Mouse (Mus musculus): Measurements from ENCODE around the gene Wars2. TPM values are rescaled to one million over a fixed set of nuclear protein-coding genes. Genes with fewer than 3 reads are reported as not detected.

Wars2 gene
- total RNA-seq (2023): 9.1 to 10.9 TPM (median 10.1 TPM) in 4 replicates

GRCm38 (mm10) chr3:99140940-99141854, at the start of gene Wars2:
Gene Wars2 (plus strand): TSS chr3:99141068.

DNA sequence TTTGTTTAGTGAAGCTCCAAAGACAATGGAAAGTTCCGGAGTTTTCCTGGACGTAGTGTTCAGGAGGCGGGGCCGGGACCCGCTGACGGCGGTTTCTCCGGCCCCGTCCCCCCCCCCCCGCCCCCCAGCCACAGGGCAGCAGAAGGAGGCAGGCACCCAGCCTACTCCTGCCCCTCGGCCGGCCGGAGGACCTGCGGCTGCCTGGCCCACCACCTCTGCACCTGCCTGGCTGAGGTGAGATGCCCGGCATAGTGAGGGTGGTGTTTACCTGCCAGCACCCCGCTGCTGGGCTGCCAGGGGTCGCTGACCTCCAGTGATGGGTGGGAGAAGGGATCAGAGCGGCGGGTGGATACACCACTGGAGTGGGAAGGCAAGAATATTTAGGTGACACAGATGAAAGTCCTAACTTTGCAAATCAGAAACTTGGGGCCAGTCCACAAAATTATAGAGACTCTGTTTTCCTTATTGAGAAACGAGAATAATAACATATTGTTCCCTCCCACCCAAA, 99.4 kb downstream of the Wars2 start, which contains the start of gene Tbx15:
Gene Tbx15 (plus strand): TSS at position 169 of the 508 bp plus-strand sequence.

Other genes starting within 250 kb of the Wars2 start
- gene Hao2, start 247.8 kb upstream of the Wars2 start, total RNA-seq (2023): not detected in 4 replicates
- not detected in 4 replicates for gene Tbx15, start 99.3 kb downstream of the Wars2 start, total RNA-seq (2023)

All from B cell, adult 62 days (primary cell).